Mouse (Mus musculus): Measurements from ENCODE around the gene Rabgap1l. TPM values are rescaled to one million over a fixed set of nuclear protein-coding genes. Genes with fewer than 3 reads are reported as not detected.

The Rabgap1l gene
- polyA plus RNA-seq (2012; rRNA removed), result 8.8 and 12.9 TPM in 2 replicates

- Histone ChIP-seq H3K27ac (ENCODE audit: insufficient read depth, low read depth, low read length) (peak within 1 kb of the TSS; percentile 73), H3K4me3 (ENCODE audit: insufficient read depth, low read depth, low read length) (peak within 1 kb of the TSS; percentile 74), H3K27me3 (replicated peaks; ENCODE audit: control insufficient read depth, insufficient read depth, low read length) (no peaks in the 10 kb centered on the region), H3K4me1 (ENCODE audit: control insufficient read depth, insufficient read depth, low read length) (no peaks in the 10 kb centered on the region; the same call in 1 of the 2 replicates), H3K36me3 (ENCODE audit: control insufficient read depth, insufficient read depth, low read length) (no peaks in the 10 kb centered on the region)
- TF ChIP-seq CTCF (conservative IDR thresholded peaks at IDR 0.05; ENCODE audit: insufficient read depth, insufficient read length, low read depth, low read length), result no peak
- no peak for TF ChIP-seq POLR2A (IDR thresholded peaks at IDR 0.05; ENCODE audit: low read depth, low read length)
- peak; percentile 94 for DNase-seq
- WGBS, result under 1% methylated on average over 58 of the region's 67 CpGs
Observed at GRCm38 (mm10) chr1:160792686-160793355, at the start of gene Rabgap1l. Rabgap1l (minus strand) TSS chr1:160793211.

- Histone ChIP-seq H3K27me3 (replicated peaks; ENCODE audit: control insufficient read depth, insufficient read depth, low read length) (no peaks in the 10 kb centered on the region), H3K36me3 (ENCODE audit: control insufficient read depth, insufficient read depth, low read length) (no peaks in the 10 kb centered on the region), H3K4me3 (ENCODE audit: insufficient read depth, low read depth, low read length) (no peak overlapping the region), H3K27ac (ENCODE audit: insufficient read depth, low read depth, low read length) (no peak overlapping the region), H3K4me1 (ENCODE audit: control insufficient read depth, insufficient read depth, low read length) (no peaks in the 10 kb centered on the region)
- 66% methylated on average over 10 of the region's 10 CpGs for WGBS
- TF ChIP-seq POLR2A (IDR thresholded peaks at IDR 0.05; ENCODE audit: low read depth, low read length) (no peak), CTCF (conservative IDR thresholded peaks at IDR 0.05; ENCODE audit: insufficient read depth, insufficient read length, low read depth, low read length) (no peak)
- no peak for DNase-seq
Observed at GRCm38 (mm10) chr1:160842567-160842966, 49.6 kb upstream of the Rabgap1l start.

- no peaks in the 10 kb centered on the region for H3K27me3 ChIP-seq (replicated peaks; ENCODE audit: control insufficient read depth, insufficient read depth, low read length)
- H3K27ac ChIP-seq (ENCODE audit: insufficient read depth, low read depth, low read length), result no peak overlapping the region
- H3K36me3 ChIP-seq (ENCODE audit: control insufficient read depth, insufficient read depth, low read length), result no peaks in the 10 kb centered on the region
- no peak for DNase-seq
- 74% methylated on average over 5 of the region's 5 CpGs for WGBS
- no peak for TF ChIP-seq CTCF (conservative IDR thresholded peaks at IDR 0.05; ENCODE audit: insufficient read depth, insufficient read length, low read depth, low read length)
- TF ChIP-seq POLR2A (IDR thresholded peaks at IDR 0.05; ENCODE audit: low read depth, low read length), result no peak
- H3K4me3 ChIP-seq (ENCODE audit: insufficient read depth, low read depth, low read length), result no peak overlapping the region
- H3K4me1 ChIP-seq (ENCODE audit: control insufficient read depth, insufficient read depth, low read length), result no peaks in the 10 kb centered on the region
Observed at GRCm38 (mm10) chr1:160840618-160841017, 47.6 kb upstream of the Rabgap1l start.

GRCm38 (mm10) chr1:160839095-160839494, 46.1 kb upstream of the Rabgap1l start:
- no peaks in the 10 kb centered on the region for H3K27me3 ChIP-seq (replicated peaks; ENCODE audit: control insufficient read depth, insufficient read depth, low read length)
- DNase-seq, result no peak
- no peak overlapping the region for H3K4me3 ChIP-seq (ENCODE audit: insufficient read depth, low read depth, low read length)
- H3K27ac ChIP-seq (ENCODE audit: insufficient read depth, low read depth, low read length), result no peak overlapping the region
- H3K4me1 ChIP-seq (ENCODE audit: control insufficient read depth, insufficient read depth, low read length), result no peaks in the 10 kb centered on the region
- TF ChIP-seq POLR2A (IDR thresholded peaks at IDR 0.05; ENCODE audit: low read depth, low read length) (no peak), CTCF (conservative IDR thresholded peaks at IDR 0.05; ENCODE audit: insufficient read depth, insufficient read length, low read depth, low read length) (no peak)
- H3K36me3 ChIP-seq (ENCODE audit: control insufficient read depth, insufficient read depth, low read length), result no peaks in the 10 kb centered on the region
- 69% methylated on average over 4 of the region's 4 CpGs for WGBS

- Histone ChIP-seq H3K27me3 (replicated peaks; ENCODE audit: control insufficient read depth, insufficient read depth, low read length) (no peaks in the 10 kb centered on the region), H3K4me3 (ENCODE audit: insufficient read depth, low read depth, low read length) (no peak overlapping the region), H3K4me1 (ENCODE audit: control insufficient read depth, insufficient read depth, low read length) (no peaks in the 10 kb centered on the region), H3K36me3 (ENCODE audit: control insufficient read depth, insufficient read depth, low read length) (no peaks in the 10 kb centered on the region), H3K27ac (ENCODE audit: insufficient read depth, low read depth, low read length) (no peak overlapping the region)
- TF ChIP-seq CTCF (conservative IDR thresholded peaks at IDR 0.05; ENCODE audit: insufficient read depth, insufficient read length, low read depth, low read length) (no peak), POLR2A (IDR thresholded peaks at IDR 0.05; ENCODE audit: low read depth, low read length) (no peak)
- 79% methylated on average over 1 of the region's 1 CpGs for WGBS
- DNase-seq, result no peak
Observed at GRCm38 (mm10) chr1:160834446-160834845, 41.4 kb upstream of the Rabgap1l start.

- DNase-seq, result no peak
- TF ChIP-seq CTCF (conservative IDR thresholded peaks at IDR 0.05; ENCODE audit: insufficient read depth, insufficient read length, low read depth, low read length), result no peak
- no peak for TF ChIP-seq POLR2A (IDR thresholded peaks at IDR 0.05; ENCODE audit: low read depth, low read length)
- WGBS, result 88% methylated on average over 9 of the region's 9 CpGs
- no peaks in the 10 kb centered on the region for H3K4me1 ChIP-seq (ENCODE audit: control insufficient read depth, insufficient read depth, low read length)
- H3K27me3 ChIP-seq (replicated peaks; ENCODE audit: control insufficient read depth, insufficient read depth, low read length), result no peaks in the 10 kb centered on the region
- H3K27ac ChIP-seq (ENCODE audit: insufficient read depth, low read depth, low read length), result no peak overlapping the region
- H3K4me3 ChIP-seq (ENCODE audit: insufficient read depth, low read depth, low read length), result no peak overlapping the region
- H3K36me3 ChIP-seq (ENCODE audit: control insufficient read depth, insufficient read depth, low read length), result no peaks in the 10 kb centered on the region
Observed at GRCm38 (mm10) chr1:160832267-160833021, 39.4 kb upstream of the Rabgap1l start.
